Mouse (Mus musculus) forebrain, embryonic 11.5 days (tissue): ENCODE data around the gene Zfp3. TPM values are rescaled to one million over a fixed set of nuclear protein-coding genes. Genes with fewer than 3 reads are reported as not detected.

Experiments
- ATAC-seq: fragments of 200-750 bp; cut with Nextera tagmentation; replicated peaks from 2 replicates; pipeline ENCODE4 v1.8.0; 2017; ENCODE audit warnings: moderate TSS enrichment; ENCODE audit not compliant: low FRiP score
- DNase-seq: peaks from one replicate; pipeline ENCODE4 v3.0.0-alpha.2; 2017; ENCODE audit warnings: low spot score
- H3K27ac ChIP-seq: fragments of 300-500 bp; sonication (generic); 2 replicates; pipeline ENCODE4 v1.5.1; 2014; ENCODE audit warnings: low read depth, low read length
- H3K27me3 ChIP-seq: fragments of 300-500 bp; sonication (generic); 2 replicates; pipeline ENCODE4 v1.6.1; 2014; ENCODE audit warnings: mild to moderate bottlenecking, low read length, mixed read lengths; ENCODE audit not compliant: control insufficient read depth, insufficient read depth
- H3K36me3 ChIP-seq: fragments of 300-500 bp; sonication (generic); 2 replicates; pipeline ENCODE4 v1.6.1; 2014; ENCODE audit warnings: mild to moderate bottlenecking, low read length, moderate library complexity, mixed read lengths; ENCODE audit not compliant: control insufficient read depth, insufficient read depth
- H3K4me1 ChIP-seq: fragments of 300-500 bp; sonication (generic); replicated peaks from 2 replicates; pipeline ENCODE4 v1.6.1; 2014; ENCODE audit warnings: low read length, mixed read lengths; ENCODE audit not compliant: control insufficient read depth, insufficient read depth
- H3K4me2 ChIP-seq: fragments of 300-500 bp; sonication (generic); 2 replicates; pipeline ENCODE4 v1.6.1; 2014; ENCODE audit warnings: low read depth, mild to moderate bottlenecking, low read length, moderate library complexity, mixed read lengths; ENCODE audit not compliant: severe bottlenecking
- H3K4me3 ChIP-seq: fragments of 300-500 bp; sonication (generic); 2 replicates; pipeline ENCODE4 v1.5.1; 2014; ENCODE audit warnings: low read depth, low read length
- H3K9ac ChIP-seq: fragments of 300-500 bp; sonication (generic); 2 replicates; pipeline ENCODE4 v1.6.1; 2014; ENCODE audit warnings: low read length
- H3K9me3 ChIP-seq: fragments of 300-500 bp; sonication (generic); 2 replicates; pipeline ENCODE4 v1.6.1; 2016; ENCODE audit warnings: low read length, mixed read lengths; ENCODE audit not compliant: control insufficient read depth
- WGBS: fragments of 180-500 bp; shearing (Covaris S2); extraction: QIAGEN DNeasy Blood & Tissue Kit; methylation state at CpG from one replicate; pipeline ENCODE4 v1.1.7; 2014; 5-methylcytosine and 5-hydroxymethylcytosine counted together
- polyA plus RNA-seq: library from polyadenylated mRNA; unstranded; fragments of >200 nt; fragmentation: Nextera tagmentation; extraction: Ambion mirVana; gene quantifications from 2 replicates; pipeline ENCODE4 v1.2.1, GENCODE M21; 2014

The Zfp3 gene
- polyA plus RNA-seq = 9.2 and 10.4 TPM in 2 replicates

DNA sequence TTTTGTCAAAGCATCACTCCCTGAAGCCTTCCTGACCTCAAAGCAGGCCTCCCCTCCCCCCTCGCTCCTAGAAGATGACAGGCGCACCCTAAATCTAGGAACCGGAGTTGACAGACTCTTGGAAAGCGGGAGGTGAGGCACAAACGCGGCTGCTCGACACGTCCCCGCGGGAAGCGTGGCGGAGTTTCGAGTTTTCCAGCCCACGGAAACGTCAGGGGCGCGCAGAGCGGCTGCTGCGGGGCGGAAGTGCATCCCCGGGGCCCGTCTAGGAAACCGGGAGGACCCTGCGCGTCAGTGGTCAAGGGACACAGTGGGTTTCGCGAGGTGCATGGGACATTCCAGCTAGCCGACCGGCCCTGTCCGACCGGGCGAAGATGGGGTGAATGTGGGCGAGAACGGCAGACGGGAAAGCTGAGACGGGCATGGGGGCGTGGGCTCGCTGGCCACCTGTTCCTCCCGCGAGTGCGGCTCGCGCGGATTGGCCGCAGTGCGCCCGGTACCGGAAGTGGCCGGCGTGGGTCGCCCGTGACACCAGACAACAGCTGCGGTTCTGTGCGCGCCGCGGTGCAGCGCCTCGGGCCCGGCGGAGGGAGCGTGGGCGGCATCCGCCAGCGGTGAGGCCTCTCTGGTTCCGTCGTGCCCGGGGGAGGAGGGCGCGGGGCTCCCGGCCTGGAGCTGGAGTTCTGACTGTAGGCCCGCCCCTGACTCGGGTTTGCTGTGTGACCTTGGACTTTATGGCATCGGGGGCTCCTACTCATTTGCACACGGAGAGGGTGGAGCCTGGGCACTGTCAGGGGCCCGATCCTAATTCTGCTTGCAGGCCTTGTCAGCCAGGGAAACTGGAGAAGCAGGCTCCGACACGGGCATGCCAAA, at the start of gene Zfp3:
TSS of gene Zfp3 (plus strand) at position 274 of the 873 bp plus-strand sequence.
- H3K9ac ChIP-seq = peak within 1 kb of the TSS; percentile 86
- H3K27ac ChIP-seq = peak within 1 kb of the TSS; percentile 53
- DNase-seq (peak; percentile 84), ATAC-seq (peak; percentile 67)
- H3K9me3 ChIP-seq = no peaks in the 10 kb centered on the region
- peak within 1 kb of the TSS; percentile 82 for H3K4me3 ChIP-seq
- WGBS = under 1% methylated on average over 76 of the region's 78 CpGs
- H3K27me3 ChIP-seq = no peaks in the 10 kb centered on the region
- H3K4me2 ChIP-seq = peak within 1 kb of the TSS; percentile 79
- H3K36me3 ChIP-seq = no peaks in the 10 kb centered on the region
- H3K4me1 ChIP-seq = no peaks in the 10 kb centered on the region

DNA sequence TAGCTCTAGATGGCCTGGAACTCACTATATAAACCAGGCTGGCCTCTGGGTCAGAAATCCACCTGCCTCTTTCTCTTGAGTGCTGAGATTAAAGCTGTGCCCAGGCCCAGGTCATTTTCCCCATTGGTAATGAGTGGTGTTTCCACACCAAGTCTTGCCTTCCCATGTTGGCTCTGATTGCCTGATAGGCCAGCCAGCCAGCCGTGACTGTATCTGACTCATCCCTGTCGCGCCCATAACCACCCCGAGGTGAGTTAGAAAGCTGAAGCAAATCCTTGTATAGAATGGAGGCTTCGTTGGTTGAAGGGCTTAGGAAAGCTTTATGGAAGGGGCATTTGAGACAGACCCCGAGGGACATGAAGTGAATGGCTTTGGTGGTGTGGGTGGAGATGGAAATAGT, 48.2 kb upstream of the Zfp3 start:
- no peak for DNase-seq
- H3K36me3 ChIP-seq = peaks cover 6% of the 10 kb centered on the region; the same call in 1 of the 2 replicates
- WGBS = 91% methylated on average over 6 of the region's 6 CpGs
- H3K4me2 ChIP-seq = no peak overlapping the region
- H3K27ac ChIP-seq = no peak overlapping the region
- no peak overlapping the region for H3K9ac ChIP-seq
- H3K9me3 ChIP-seq = no peaks in the 10 kb centered on the region
- no peak overlapping the region for H3K4me3 ChIP-seq
- no peaks in the 10 kb centered on the region for H3K27me3 ChIP-seq
- no peaks in the 10 kb centered on the region for H3K4me1 ChIP-seq
- ATAC-seq = no peak

DNA sequence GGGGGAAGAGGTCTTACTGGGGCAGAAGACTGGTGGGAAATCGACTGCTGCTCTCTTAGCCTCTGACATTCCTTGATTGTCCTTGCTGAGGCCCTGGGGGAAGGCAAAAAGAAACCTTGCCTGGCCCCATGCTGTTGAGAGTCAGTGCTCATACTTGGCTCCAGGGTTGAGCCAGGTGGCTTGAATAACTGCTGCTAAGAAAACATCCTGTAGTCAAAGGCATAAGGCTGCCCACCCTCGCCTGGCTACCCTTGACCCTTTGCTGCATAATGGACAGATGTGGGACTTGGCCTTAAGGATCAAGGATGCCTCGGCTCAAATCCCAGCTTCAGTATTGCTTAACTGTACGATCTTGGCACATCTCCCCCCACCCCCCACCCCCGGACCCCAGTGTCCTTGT, 45.5 kb upstream of the Zfp3 start:
- Histone ChIP-seq H3K36me3 (peaks cover 6% of the 10 kb centered on the region; the same call in 1 of the 2 replicates), H3K4me2 (no peak overlapping the region), H3K27me3 (no peaks in the 10 kb centered on the region), H3K9me3 (no peaks in the 10 kb centered on the region), H3K27ac (no peak overlapping the region), H3K4me1 (no peaks in the 10 kb centered on the region), H3K9ac (no peak overlapping the region), H3K4me3 (no peak overlapping the region)
- 68% methylated on average over 5 of the region's 5 CpGs for WGBS
- no peak for ATAC-seq
- peak; percentile 33 for DNase-seq

DNA sequence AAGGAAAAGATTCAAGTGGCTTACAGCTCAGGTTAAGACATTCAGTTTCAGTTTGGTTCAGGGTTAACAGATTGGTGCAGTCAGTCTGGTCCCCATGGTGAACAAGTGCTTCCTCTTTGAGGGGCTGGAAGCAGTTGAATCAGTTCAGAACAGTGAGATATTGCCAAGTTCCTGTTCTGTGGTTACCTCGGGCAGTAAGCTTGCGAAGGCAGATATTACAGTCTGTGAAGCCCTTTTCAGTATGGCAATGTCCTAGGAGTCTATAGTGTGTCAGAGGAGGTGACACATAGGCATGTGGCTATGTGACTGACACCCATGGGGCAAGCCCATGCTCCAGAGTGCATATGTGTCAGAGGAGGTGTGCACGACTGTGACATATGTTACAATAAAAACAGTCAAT, 43.4 kb upstream of the Zfp3 start:
- 93% methylated on average over 3 of the region's 3 CpGs for WGBS
- Histone ChIP-seq H3K9ac (no peak overlapping the region), H3K4me1 (no peaks in the 10 kb centered on the region), H3K9me3 (no peaks in the 10 kb centered on the region), H3K27me3 (no peaks in the 10 kb centered on the region), H3K27ac (no peak overlapping the region), H3K4me3 (no peak overlapping the region), H3K36me3 (peaks cover 19% of the 10 kb centered on the region), H3K4me2 (no peak overlapping the region)
- ATAC-seq (no peak), DNase-seq (no peak)

DNA sequence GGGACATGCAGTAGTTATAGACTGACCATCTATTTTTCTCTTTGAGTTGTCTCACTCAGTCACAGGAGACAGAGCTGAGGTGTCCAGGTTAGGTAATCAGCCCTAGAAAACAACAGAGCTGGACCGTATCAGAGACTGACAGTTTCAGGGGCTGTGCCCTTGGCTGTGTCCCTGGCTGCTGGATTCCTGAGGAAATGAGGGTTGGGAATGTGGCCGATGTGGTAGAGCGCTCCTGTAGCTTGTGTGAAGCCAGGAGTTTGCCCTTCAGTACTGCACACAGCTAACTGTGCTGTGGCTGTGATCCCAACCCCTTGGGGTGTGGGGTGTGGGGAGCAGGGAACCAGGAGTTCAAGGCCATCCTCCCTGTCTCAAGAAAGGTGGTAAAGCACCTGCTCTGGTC, 42.9 kb upstream of the Zfp3 start:
- Histone ChIP-seq H3K27me3 (no peaks in the 10 kb centered on the region), H3K4me1 (no peaks in the 10 kb centered on the region), H3K4me2 (no peak overlapping the region), H3K36me3 (peaks cover 20% of the 10 kb centered on the region), H3K27ac (no peak overlapping the region), H3K9ac (no peak overlapping the region), H3K4me3 (no peak overlapping the region), H3K9me3 (no peaks in the 10 kb centered on the region)
- DNase-seq (no peak), ATAC-seq (no peak)
- 94% methylated on average over 3 of the region's 3 CpGs for WGBS

DNA sequence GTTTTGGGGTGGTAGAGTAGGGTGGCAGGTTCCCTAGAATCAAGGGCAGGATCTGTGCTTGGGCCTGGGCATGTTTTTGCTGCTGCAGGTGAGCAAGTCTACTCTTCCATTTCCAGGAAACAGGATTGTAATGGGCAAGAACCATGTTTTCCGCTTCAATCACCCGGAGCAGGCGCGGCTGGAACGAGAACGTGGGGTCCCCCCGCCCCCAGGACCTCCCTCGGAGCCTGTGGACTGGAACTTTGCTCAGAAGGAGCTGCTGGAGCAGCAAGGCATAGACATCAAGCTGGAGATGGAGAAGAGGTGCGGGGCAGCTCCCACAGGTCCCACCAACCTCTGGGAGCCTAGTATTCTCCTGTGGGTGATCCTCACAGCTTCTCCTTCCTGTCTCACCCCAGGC, 39.3 kb upstream of the Zfp3 start:
- Histone ChIP-seq H3K27ac (no peak overlapping the region), H3K4me2 (no peak overlapping the region), H3K4me1 (no peaks in the 10 kb centered on the region), H3K9ac (no peak overlapping the region), H3K36me3 (peaks cover 24% of the 10 kb centered on the region), H3K27me3 (no peaks in the 10 kb centered on the region), H3K4me3 (no peak overlapping the region), H3K9me3 (no peaks in the 10 kb centered on the region)
- DNase-seq = no peak
- no peak for ATAC-seq
- 94% methylated on average over 9 of the region's 9 CpGs for WGBS

DNA sequence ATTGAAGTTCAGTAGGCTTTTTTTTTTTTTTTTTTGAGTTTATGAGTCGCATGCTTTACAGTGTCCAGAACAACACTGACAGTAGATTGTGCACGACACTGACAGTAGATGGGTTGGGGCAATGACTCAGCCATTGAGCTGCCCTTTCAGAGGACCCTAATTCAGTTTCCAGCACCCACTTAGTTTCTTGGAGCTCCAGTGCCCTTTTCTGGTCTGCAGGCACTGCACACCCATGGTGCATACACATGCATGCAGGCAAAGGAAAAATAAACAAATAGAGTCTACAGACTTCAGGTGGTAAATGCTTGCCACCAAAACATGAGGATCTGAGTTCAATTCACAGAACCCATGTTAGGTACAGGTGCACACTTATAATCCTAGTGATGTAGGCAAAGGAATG, 37.4 kb upstream of the Zfp3 start:
- H3K27me3 ChIP-seq = no peaks in the 10 kb centered on the region
- no peak overlapping the region for H3K4me2 ChIP-seq
- 98% methylated on average over 2 of the region's 2 CpGs for WGBS
- H3K36me3 ChIP-seq = peaks cover 23% of the 10 kb centered on the region
- no peak overlapping the region for H3K9ac ChIP-seq
- ATAC-seq = no peak
- no peaks in the 10 kb centered on the region for H3K9me3 ChIP-seq
- no peak overlapping the region for H3K27ac ChIP-seq
- H3K4me3 ChIP-seq = no peak overlapping the region
- no peak for DNase-seq
- no peaks in the 10 kb centered on the region for H3K4me1 ChIP-seq

DNA sequence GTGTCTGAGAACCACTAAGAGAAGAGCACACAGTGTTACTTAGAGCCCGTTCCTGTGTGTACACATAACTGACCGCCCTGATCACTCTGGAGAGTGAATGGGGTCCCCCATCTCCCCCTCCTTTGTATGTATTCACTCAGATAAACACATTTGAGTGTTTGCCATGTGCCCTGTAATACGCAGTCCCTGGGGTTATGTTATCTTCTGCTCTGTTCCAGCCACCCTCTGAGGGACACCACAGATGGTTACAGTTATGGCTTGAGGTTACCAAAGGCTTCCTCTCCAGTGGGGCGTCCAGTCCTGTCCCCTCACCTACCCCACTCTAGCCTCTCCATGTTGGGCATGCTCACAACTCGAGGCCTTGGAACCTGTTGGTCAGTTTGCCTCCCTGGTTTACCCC, 36.6 kb upstream of the Zfp3 start:
- Histone ChIP-seq H3K27me3 (no peaks in the 10 kb centered on the region), H3K36me3 (peaks cover 23% of the 10 kb centered on the region), H3K27ac (no peak overlapping the region), H3K9ac (no peak overlapping the region), H3K9me3 (no peaks in the 10 kb centered on the region), H3K4me2 (no peak overlapping the region), H3K4me3 (no peak overlapping the region), H3K4me1 (no peaks in the 10 kb centered on the region)
- DNase-seq (no peak), ATAC-seq (no peak)
- WGBS = 93% methylated on average over 5 of the region's 5 CpGs
